In the genomic region with DNA sequence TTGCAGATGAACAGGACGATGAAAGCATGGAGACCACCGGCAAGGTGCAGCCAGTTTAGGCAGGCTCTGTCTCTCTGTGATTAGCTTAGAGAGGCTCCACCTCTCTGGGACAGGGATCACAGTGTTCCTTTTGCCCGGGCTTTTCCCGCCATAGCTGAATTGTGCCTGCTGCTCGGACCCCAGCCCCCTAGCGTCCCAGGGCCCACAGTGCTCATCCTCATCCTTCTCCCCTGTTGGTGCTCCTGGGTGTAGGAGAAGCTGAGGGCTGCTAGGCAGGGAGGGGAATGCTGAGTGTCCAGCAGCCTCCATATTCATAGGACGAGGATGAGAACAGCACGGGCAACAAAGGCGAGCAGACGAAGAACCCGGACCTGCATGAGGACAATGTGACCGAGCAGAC, we compare ENCODE assay signal across 20 mouse cellular contexts. TPM values are rescaled to one million over a fixed set of nuclear protein-coding genes. Genes with fewer than 3 reads are reported as not detected.
"Had no signal": no experiment of that assay in that cellular context is flagged by ENCODE, and none has a peak within 500 bp of the region (broad histone marks: within the 10 kb centered on the region; RNA-seq: fewer than 3 reads in every experiment).

No protein-coding gene starts in this region.

- DNase-seq: kidney, postnatal 25 days; layer of hippocampus, adult 9-11 months; liver, embryonic 13.5 days; lung, adult 2 months; lung, postnatal 14 days; lung, postnatal 4 days; retina, postnatal 1 day; right cerebral cortex, postnatal 25 days; spleen, adult 18-20 months; thymus, adult 18-20 months; thymus, postnatal 36 days had no signal

- H3K9ac ChIP-seq: liver, embryonic 13.5 days; midbrain, embryonic 12.5 days; neural tube, embryonic 13.5 days; stomach, embryonic 15.5 days had no signal

- H3K4me1 ChIP-seq: liver, embryonic 13.5 days; midbrain, embryonic 12.5 days; neural tube, embryonic 13.5 days; stomach, embryonic 15.5 days had no signal

- ATAC-seq: midbrain, embryonic 16.5 days had no signal

- H3K27ac ChIP-seq: kidney, postnatal 0 days; layer of hippocampus, adult 2 months; left cerebral cortex, adult 2 months; liver, embryonic 13.5 days; midbrain, embryonic 12.5 days; neural tube, embryonic 13.5 days; stomach, embryonic 15.5 days had no signal

- H3K9me3 ChIP-seq: liver, embryonic 13.5 days; midbrain, embryonic 12.5 days; neural tube, embryonic 13.5 days; stomach, embryonic 15.5 days had no signal

- H3K4me2 ChIP-seq: liver, embryonic 13.5 days; midbrain, embryonic 12.5 days; neural tube, embryonic 13.5 days; stomach, embryonic 15.5 days had no signal

- H3K4me3 ChIP-seq: layer of hippocampus, adult 2 months; left cerebral cortex, adult 2 months; liver, embryonic 13.5 days; midbrain, embryonic 12.5 days; myocyte; neural tube, embryonic 13.5 days; stomach, embryonic 15.5 days had no signal

- H3K27me3 ChIP-seq: liver, embryonic 13.5 days; midbrain, embryonic 12.5 days; neural tube, embryonic 13.5 days; stomach, embryonic 15.5 days had no signal

RNA-seq across cellular contexts. Expression of gene Myl6b, which starts 24.1 kb away (rescaled TPM):
- total RNA-seq: monocyte, adult 5-6 weeks had no signal
